Mouse (Mus musculus) central nervous system, embryonic 18 days (tissue): ENCODE data around the gene Cstf1. TPM values are rescaled to one million over a fixed set of nuclear protein-coding genes. Genes with fewer than 3 reads are reported as not detected.

Experiments
- polyA plus RNA-seq: library from polyadenylated mRNA; depleted of rRNA; stranded (reverse); fragments of >200 nt; gene quantifications from 2 replicates; pipeline ENCODE4 v1.2.3, GENCODE M21; 2012; rRNA removed

Gene Cstf1
- 33.9 and 34.7 TPM in 2 replicates for polyA plus RNA-seq

GRCm38 (mm10) chr2:172370411-172371223, at the start of gene Cstf1, which contains the start of gene Aurka:
Gene Cstf1 (plus strand): TSS chr2:172370681.
Gene Aurka (minus strand): TSS chr2:172370535.

DNA sequence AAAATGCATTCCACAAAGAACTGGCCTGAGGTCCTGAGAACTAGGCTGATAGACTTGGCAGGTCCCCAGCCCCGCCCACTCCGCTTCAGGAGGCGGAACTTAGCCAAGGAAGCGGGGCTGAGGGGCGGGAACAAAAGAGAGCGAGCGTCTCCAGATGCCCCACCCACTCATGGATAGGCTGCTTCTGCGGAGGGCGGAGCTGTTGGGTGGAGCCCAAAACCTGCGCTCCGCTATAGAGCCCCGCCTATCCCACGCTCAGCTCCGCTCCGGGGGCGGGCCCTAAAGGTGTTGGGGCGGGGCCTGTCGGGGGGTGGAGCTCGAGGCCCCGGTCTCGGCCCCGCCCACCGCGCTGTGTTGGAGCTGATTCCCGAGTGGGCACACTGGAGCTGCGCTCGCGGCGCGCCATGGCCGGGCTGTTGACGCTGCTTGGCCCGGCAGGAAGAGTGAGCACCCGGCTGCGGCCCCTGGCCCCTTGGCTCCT, 25.2 kb upstream of the Cstf1 start, which contains the start of gene Fam210b:
TSS of gene Fam210b (plus strand) at position 308 of the 481 bp plus-strand sequence.

GRCm38 (mm10) chr2:172393391-172394051, 23.0 kb downstream of the Cstf1 start, which contains the start of gene Cass4:
Gene Cass4 (plus strand): TSS chr2:172393794.

Other genes with a start within 250 kb of the Cstf1 start
- 0.53 and 0.62 TPM in 2 replicates for gene Mc3r, start 122.2 kb upstream of the Cstf1 start, polyA plus RNA-seq
- gene Fam210b, start 25.1 kb upstream of the Cstf1 start, polyA plus RNA-seq: 20.7 and 25.6 TPM in 2 replicates
- gene Aurka, start 146 bp upstream of the Cstf1 start, polyA plus RNA-seq: 9.3 and 10.4 TPM in 2 replicates
- gene Cass4, start 23.1 kb downstream of the Cstf1 start, polyA plus RNA-seq: 0.05 TPM in 2 replicates
- gene Rtf2, start 69.9 kb downstream of the Cstf1 start, polyA plus RNA-seq: 70.1 and 72.9 TPM in 2 replicates
- gene Gcnt7, start 87.9 kb downstream of the Cstf1 start, polyA plus RNA-seq: not detected in 2 replicates
- 0.43 and 0.71 TPM in 2 replicates for gene Fam209, start 101.8 kb downstream of the Cstf1 start, polyA plus RNA-seq
- 3.7 and 4.3 TPM in 2 replicates for gene Tfap2c, start 178.9 kb downstream of the Cstf1 start, polyA plus RNA-seq